Mouse (Mus musculus) hindbrain, embryonic 16.5 days (tissue): ENCODE results near the gene Cpeb1. TPM values are rescaled to one million over a fixed set of nuclear protein-coding genes. Genes with fewer than 3 reads are reported as not detected.

Source experiments
- ATAC-seq: fragments of 200-750 bp; cut with Nextera tagmentation; 2 replicates; pipeline ENCODE4 v1.8.0; 2017; ENCODE audit warnings: moderate TSS enrichment, moderate library complexity
- H3K27ac ChIP-seq: fragments of 300-500 bp; sonication (generic); 2 replicates; pipeline ENCODE4 v1.5.1; 2014; ENCODE audit warnings: low read depth, mild to moderate bottlenecking, control low read depth, low read length, moderate library complexity
- H3K27me3 ChIP-seq: fragments of 300-500 bp; sonication (generic); replicated peaks from 2 replicates; pipeline ENCODE4 v1.6.1; 2014; ENCODE audit warnings: low read length; ENCODE audit not compliant: control insufficient read depth, insufficient read depth
- H3K36me3 ChIP-seq: fragments of 300-500 bp; sonication (generic); 2 replicates; pipeline ENCODE4 v1.6.1; 2014; ENCODE audit warnings: mild to moderate bottlenecking, low read length, moderate library complexity, mixed read lengths; ENCODE audit not compliant: control insufficient read depth, insufficient read depth
- H3K4me1 ChIP-seq: fragments of 300-500 bp; sonication (generic); 2 replicates; pipeline ENCODE4 v1.6.1; 2014; ENCODE audit warnings: low read depth, low read length; ENCODE audit not compliant: control insufficient read depth, insufficient read depth
- H3K4me2 ChIP-seq: fragments of 300-500 bp; sonication (generic); 2 replicates; pipeline ENCODE4 v1.6.1; 2014; ENCODE audit warnings: mild to moderate bottlenecking, low read length, control low read depth, moderate library complexity
- H3K4me3 ChIP-seq: fragments of 300-500 bp; sonication (generic); 2 replicates; pipeline ENCODE4 v1.5.1; 2014; ENCODE audit warnings: mild to moderate bottlenecking, low read length, control low read depth, moderate library complexity
- H3K9ac ChIP-seq: fragments of 300-500 bp; sonication (generic); 2 replicates; pipeline ENCODE4 v1.6.1; 2014; ENCODE audit warnings: low read depth, mild to moderate bottlenecking, control low read depth, low read length, moderate library complexity
- H3K9me3 ChIP-seq: fragments of 300-500 bp; sonication (generic); 2 replicates; pipeline ENCODE4 v1.6.1; 2014; ENCODE audit warnings: mild to moderate bottlenecking, low read length, moderate library complexity; ENCODE audit not compliant: control insufficient read depth
- WGBS: fragments of 180-500 bp; shearing (Covaris S2); extraction: QIAGEN DNeasy Blood & Tissue Kit; methylation state at CpG from one replicate; pipeline ENCODE4 v1.1.7; 2014; 5-methylcytosine and 5-hydroxymethylcytosine counted together
- polyA plus RNA-seq: library from polyadenylated mRNA; unstranded; fragments of >200 nt; fragmentation: Nextera tagmentation; extraction: Ambion mirVana; gene quantifications from 2 replicates; pipeline ENCODE4 v1.2.1, GENCODE M21; 2015

Cpeb1 gene
- polyA plus RNA-seq, 1 experiment from 2014 or later: 8.3 TPM

- ATAC-seq: no peak
- Histone ChIP-seq H3K27ac (no peak overlapping the region), H3K27me3 (no peaks in the 10 kb centered on the region), H3K36me3 (peaks cover 24% of the 10 kb centered on the region), H3K9me3 (no peaks in the 10 kb centered on the region), H3K4me3 (no peak overlapping the region), H3K4me1 (peaks cover 17% of the 10 kb centered on the region), H3K9ac (no peak overlapping the region), H3K4me2 (no peak overlapping the region)
- 91% methylated on average over 3 of the region's 3 CpGs for WGBS
Observed at GRCm38 (mm10) chr7:81338522-81338873, 116.8 kb downstream of the Cpeb1 start.

GRCm38 (mm10) chr7:81337785-81338521 lies 117.3 kb downstream of the Cpeb1 start:
- Histone ChIP-seq H3K9me3 (no peaks in the 10 kb centered on the region), H3K36me3 (peaks cover 21% of the 10 kb centered on the region), H3K27me3 (no peaks in the 10 kb centered on the region), H3K4me1 (peaks cover 12% of the 10 kb centered on the region), H3K27ac (no peak overlapping the region), H3K4me2 (no peak overlapping the region), H3K4me3 (no peak overlapping the region), H3K9ac (no peak overlapping the region)
- ATAC-seq: 0 out of 2 replicates have a peak, but pooled peaks have one; percentile 7
- WGBS: 95% methylated on average over 21 of the region's 21 CpGs

GRCm38 (mm10) chr7:81336432-81336786 lies 118.9 kb downstream of the Cpeb1 start:
- Histone ChIP-seq H3K27ac (peak overlapping the region; percentile 24; the same call in 1 of the 2 replicates), H3K4me2 (no peak overlapping the region), H3K27me3 (no peaks in the 10 kb centered on the region), H3K9ac (no peak overlapping the region), H3K36me3 (peaks cover 19% of the 10 kb centered on the region), H3K4me3 (no peak overlapping the region), H3K9me3 (no peaks in the 10 kb centered on the region), H3K4me1 (peaks cover 4% of the 10 kb centered on the region)
- ATAC-seq: no peak
- WGBS: 35% methylated on average over 8 of the region's 8 CpGs

GRCm38 (mm10) chr7:81335705-81336431 lies 119.4 kb downstream of the Cpeb1 start:
- Histone ChIP-seq H3K36me3 (peaks cover 19% of the 10 kb centered on the region), H3K9ac (no peak overlapping the region; the same call in 1 of the 2 replicates), H3K9me3 (no peaks in the 10 kb centered on the region), H3K4me1 (peaks cover 4% of the 10 kb centered on the region), H3K4me2 (0 out of 2 replicates have a peak overlapping the region, but pooled peaks have one; percentile 2), H3K27me3 (no peaks in the 10 kb centered on the region), H3K4me3 (no peak overlapping the region), H3K27ac (peak overlapping the region; percentile 24; the same call in 1 of the 2 replicates)
- WGBS: 37% methylated on average over 18 of the region's 18 CpGs
- ATAC-seq: peak; percentile 5; the same call in 1 of the 2 replicates

- Histone ChIP-seq H3K9ac (no peak overlapping the region), H3K4me3 (no peak overlapping the region), H3K36me3 (no peaks in the 10 kb centered on the region), H3K4me1 (peaks cover 4% of the 10 kb centered on the region), H3K4me2 (no peak overlapping the region), H3K27ac (no peak overlapping the region), H3K9me3 (no peaks in the 10 kb centered on the region), H3K27me3 (no peaks in the 10 kb centered on the region)
- ATAC-seq: no peak
- 78% methylated on average over 7 of the region's 7 CpGs for WGBS
Observed at GRCm38 (mm10) chr7:81331851-81332250, 123.4 kb downstream of the Cpeb1 start.

GRCm38 (mm10) chr7:81330767-81331166 lies 124.5 kb downstream of the Cpeb1 start:
- Histone ChIP-seq H3K27me3 (no peaks in the 10 kb centered on the region), H3K4me2 (no peak overlapping the region), H3K36me3 (no peaks in the 10 kb centered on the region), H3K4me1 (no peaks in the 10 kb centered on the region), H3K4me3 (no peak overlapping the region), H3K9me3 (no peaks in the 10 kb centered on the region), H3K9ac (no peak overlapping the region), H3K27ac (no peak overlapping the region)
- no peak for ATAC-seq
- 5% methylated on average over 3 of the region's 3 CpGs for WGBS

- H3K27ac ChIP-seq: no peak overlapping the region
- H3K4me3 ChIP-seq: no peak overlapping the region
- H3K9me3 ChIP-seq: no peaks in the 10 kb centered on the region
- no peak overlapping the region for H3K4me2 ChIP-seq
- no peaks in the 10 kb centered on the region for H3K27me3 ChIP-seq
- H3K9ac ChIP-seq: no peak overlapping the region
- ATAC-seq: no peak
- H3K36me3 ChIP-seq: no peaks in the 10 kb centered on the region
- 88% methylated on average over 10 of the region's 10 CpGs for WGBS
- no peaks in the 10 kb centered on the region for H3K4me1 ChIP-seq
Observed at GRCm38 (mm10) chr7:81327661-81328060, 127.6 kb downstream of the Cpeb1 start.

- Histone ChIP-seq H3K36me3 (no peaks in the 10 kb centered on the region), H3K4me2 (no peak overlapping the region), H3K27ac (no peak overlapping the region), H3K9me3 (no peaks in the 10 kb centered on the region), H3K27me3 (no peaks in the 10 kb centered on the region), H3K9ac (no peak overlapping the region), H3K4me1 (no peaks in the 10 kb centered on the region), H3K4me3 (no peak overlapping the region)
- 85% methylated on average over 6 of the region's 6 CpGs for WGBS
- ATAC-seq: no peak
Observed at GRCm38 (mm10) chr7:81326859-81327258, 128.4 kb downstream of the Cpeb1 start.

GRCm38 (mm10) chr7:81326043-81326442 lies 129.2 kb downstream of the Cpeb1 start:
- ATAC-seq: no peak
- Histone ChIP-seq H3K4me3 (no peak overlapping the region), H3K36me3 (no peaks in the 10 kb centered on the region), H3K4me2 (no peak overlapping the region), H3K4me1 (no peaks in the 10 kb centered on the region), H3K9ac (no peak overlapping the region), H3K27ac (no peak overlapping the region), H3K27me3 (no peaks in the 10 kb centered on the region), H3K9me3 (no peaks in the 10 kb centered on the region)
- WGBS: 90% methylated on average over 12 of the region's 12 CpGs
